Mouse (Mus musculus): ENCODE results near the gene Dmrta1. TPM values are rescaled to one million over a fixed set of nuclear protein-coding genes. Genes with fewer than 3 reads are reported as not detected.
"Not testable (repeated sequence)": the region's sequence is repeated elsewhere in the genome, so short reads cannot be mapped to it uniquely, and the experiment has no call there.

Gene Dmrta1
- total and polyA plus RNA-seq, 3 experiments = not detected

DNA sequence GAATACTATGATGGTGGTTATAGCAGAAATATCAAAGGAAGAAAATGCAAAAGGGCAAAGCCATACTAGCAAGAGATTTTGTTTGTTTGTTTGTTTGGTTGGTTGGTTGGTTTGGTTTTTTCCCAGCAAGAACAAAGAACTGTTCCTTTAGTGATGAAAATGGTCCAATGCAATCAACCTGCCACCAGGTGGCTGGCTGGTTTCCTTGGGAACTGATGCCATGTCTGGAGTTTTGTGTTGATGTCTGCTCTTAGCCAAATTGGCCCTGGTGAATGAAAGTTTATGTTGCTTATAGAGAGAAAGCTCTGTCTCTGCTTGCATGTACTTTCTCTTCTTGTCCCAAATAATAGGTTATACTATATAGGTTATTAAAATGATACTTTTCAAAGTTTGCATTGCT, 18.7 kb downstream of the Dmrta1 start:
- Histone ChIP-seq H3K36me3 (ENCODE audit: control insufficient read depth, insufficient read depth, low read length) (no peaks in the 10 kb centered on the region), H3K27ac (no peak overlapping the region), H3K4me3 (no peak overlapping the region), H3K79me2 (replicated peaks; ENCODE audit: control insufficient read depth, insufficient read depth, low read length) (no peaks in the 10 kb centered on the region), H3K9ac (ENCODE audit: low read depth, low read length) (no peak overlapping the region), H3K27me3 (ENCODE audit: control insufficient read depth, insufficient read depth, low read length) (no peaks in the 10 kb centered on the region), H3K4me1 (ENCODE audit: control insufficient read depth, insufficient read depth, low read length) (no peaks in the 10 kb centered on the region)
- intact Hi-C loops (cut with DNase I) = no loop called here
- no peak for TF ChIP-seq EP300 (IDR thresholded peaks at IDR 0.05; ENCODE audit: insufficient read depth, low read depth, low read length)
- TF ChIP-seq CTCF (IDR thresholded peaks at IDR 0.05) = no peak
- TF ChIP-seq POLR2A (IDR thresholded peaks at IDR 0.05; ENCODE audit: insufficient read depth, low read depth, low read length) = no peak
- no peak for DNase-seq

DNA sequence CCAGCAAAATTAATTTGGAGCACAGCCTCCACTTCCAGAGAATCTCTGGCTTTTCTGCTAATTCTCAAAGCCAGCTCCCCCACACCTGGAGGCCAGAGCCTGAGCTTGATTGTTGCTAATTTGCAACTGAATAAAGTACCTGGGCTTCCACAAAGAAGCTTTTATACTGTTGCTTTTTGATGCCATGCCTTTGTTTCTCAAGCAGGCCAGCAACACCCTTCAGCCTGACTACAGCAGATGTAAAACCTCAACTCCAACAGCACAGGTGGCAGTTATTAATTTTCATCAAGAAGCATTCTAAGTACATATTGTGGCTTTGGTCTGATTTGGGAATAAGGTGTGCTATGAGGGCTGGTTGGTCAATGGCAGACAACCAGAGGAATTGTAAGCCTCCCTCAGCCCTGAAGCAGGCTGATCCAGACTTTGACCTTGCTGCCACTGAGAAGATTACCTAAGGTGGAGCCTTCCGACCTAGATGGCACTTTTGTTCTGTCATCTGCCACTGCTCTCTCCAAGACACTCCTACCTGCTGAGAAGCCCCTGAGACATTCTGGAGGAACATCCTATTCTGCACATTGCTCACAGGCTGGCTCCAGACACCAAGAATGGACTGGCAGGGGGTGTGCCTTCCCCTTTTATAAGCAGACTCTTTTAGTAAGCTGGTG, 44.4 kb downstream of the Dmrta1 start:
- DNase-seq; H3K9ac ChIP-seq (ENCODE audit: low read depth, low read length); H3K27ac ChIP-seq; H3K4me1 ChIP-seq (ENCODE audit: control insufficient read depth, insufficient read depth, low read length); H3K27me3 ChIP-seq (ENCODE audit: control insufficient read depth, insufficient read depth, low read length); H3K4me3 ChIP-seq; H3K79me2 ChIP-seq (replicated peaks; ENCODE audit: control insufficient read depth, insufficient read depth, low read length); intact Hi-C loops (cut with DNase I); H3K36me3 ChIP-seq (ENCODE audit: control insufficient read depth, insufficient read depth, low read length): not testable (repeated sequence)
- 62% methylated on average over 1 of the region's 1 CpGs for WGBS
